Mouse (Mus musculus): Measurements from ENCODE around the gene Zfp683. TPM values are rescaled to one million over a fixed set of nuclear protein-coding genes. Genes with fewer than 3 reads are reported as not detected.

Zfp683 gene
- total and polyA plus RNA-seq, 2 experiments from 2014 or later, result not detected

- no peak within 1 kb of the TSS for H3K27ac ChIP-seq (ENCODE audit: low read depth)
- H3K4me3 ChIP-seq (ENCODE audit: low read depth, low read length), result peak within 1 kb of the TSS; percentile 6; the same call in 1 of the 2 replicates
- no peaks in the 10 kb centered on the region for H3K27me3 ChIP-seq (ENCODE audit: control insufficient read depth, insufficient read depth, low read length)
- no peak within 1 kb of the TSS for H3K9ac ChIP-seq (replicated peaks; ENCODE audit: low read depth, low read length)
- H3K4me2 ChIP-seq (ENCODE audit: low read depth, low read length), result peak within 1 kb of the TSS; percentile 19; the same call in 1 of the 2 replicates
- H3K36me3 ChIP-seq (replicated peaks; ENCODE audit: control insufficient read depth, insufficient read depth, low read length), result no peaks in the 10 kb centered on the region
- 69% methylated on average over 3 of the region's 3 CpGs for WGBS
- no peaks in the 10 kb centered on the region for H3K9me3 ChIP-seq (replicated peaks; ENCODE audit: control insufficient read depth, low read length)
- ATAC-seq (ENCODE audit: insufficient read depth, low read depth) (no peak), DNase-seq (ENCODE audit: low spot score) (no peak)
- TF ChIP-seq EP300 (IDR thresholded peaks at IDR 0.05; ENCODE audit: low read depth), result no peak
- TF ChIP-seq CTCF (IDR thresholded peaks at IDR 0.05; ENCODE audit: low read depth), result no peak
- no peaks in the 10 kb centered on the region for H3K4me1 ChIP-seq (ENCODE audit: control insufficient read depth, insufficient read depth)
Measured at GRCm38 (mm10) chr4:134094923-134095547, 41.4 kb downstream of the Zfp683 start, which contains the start of gene Cd52. Cd52 (minus strand) TSS chr4:134095082.

GRCm38 (mm10) chr4:134096120-134096519, 42.5 kb downstream of the Zfp683 start:
- TF ChIP-seq EP300 (IDR thresholded peaks at IDR 0.05; ENCODE audit: low read depth) (no peak), CTCF (IDR thresholded peaks at IDR 0.05; ENCODE audit: low read depth) (no peak)
- no peak overlapping the region for H3K4me2 ChIP-seq (ENCODE audit: low read depth, low read length)
- no peaks in the 10 kb centered on the region for H3K36me3 ChIP-seq (replicated peaks; ENCODE audit: control insufficient read depth, insufficient read depth, low read length)
- no peak overlapping the region for H3K4me3 ChIP-seq (ENCODE audit: low read depth, low read length)
- H3K4me1 ChIP-seq (ENCODE audit: control insufficient read depth, insufficient read depth), result no peaks in the 10 kb centered on the region
- H3K9me3 ChIP-seq (replicated peaks; ENCODE audit: control insufficient read depth, low read length), result no peaks in the 10 kb centered on the region
- no peak for DNase-seq (ENCODE audit: low spot score)
- H3K27me3 ChIP-seq (ENCODE audit: control insufficient read depth, insufficient read depth, low read length), result no peaks in the 10 kb centered on the region
- no peak overlapping the region for H3K27ac ChIP-seq (ENCODE audit: low read depth)
- H3K9ac ChIP-seq (replicated peaks; ENCODE audit: low read depth, low read length), result no peak overlapping the region
- 81% methylated on average over 3 of the region's 3 CpGs for WGBS
- no peak for ATAC-seq (ENCODE audit: insufficient read depth, low read depth)

GRCm38 (mm10) chr4:134097015-134097608, 43.5 kb downstream of the Zfp683 start:
- DNase-seq (ENCODE audit: low spot score), result no peak

GRCm38 (mm10) chr4:134098628-134099027, 45.0 kb downstream of the Zfp683 start:
- H3K27ac ChIP-seq (ENCODE audit: low read depth), result peak overlapping the region; percentile 15; the same call in 1 of the 2 replicates
- H3K27me3 ChIP-seq (ENCODE audit: control insufficient read depth, insufficient read depth, low read length), result no peaks in the 10 kb centered on the region
- H3K36me3 ChIP-seq (replicated peaks; ENCODE audit: control insufficient read depth, insufficient read depth, low read length), result no peaks in the 10 kb centered on the region
- H3K4me2 ChIP-seq (ENCODE audit: low read depth, low read length), result no peak overlapping the region
- H3K9ac ChIP-seq (replicated peaks; ENCODE audit: low read depth, low read length), result no peak overlapping the region
- H3K4me1 ChIP-seq (ENCODE audit: control insufficient read depth, insufficient read depth), result peaks cover 4% of the 10 kb centered on the region; the same call in 1 of the 2 replicates
- DNase-seq (ENCODE audit: low spot score) (no peak), ATAC-seq (ENCODE audit: insufficient read depth, low read depth) (no peak)
- H3K4me3 ChIP-seq (ENCODE audit: low read depth, low read length), result no peak overlapping the region
- WGBS, result 30% methylated on average over 8 of the region's 8 CpGs
- no peak for TF ChIP-seq CTCF (IDR thresholded peaks at IDR 0.05; ENCODE audit: low read depth)
- no peak for TF ChIP-seq EP300 (IDR thresholded peaks at IDR 0.05; ENCODE audit: low read depth)
- no peaks in the 10 kb centered on the region for H3K9me3 ChIP-seq (replicated peaks; ENCODE audit: control insufficient read depth, low read length)

More at GRCm38 (mm10) chr4:134097015-134097608, 43.5 kb downstream of the Zfp683 start:
- H3K9ac ChIP-seq (replicated peaks; ENCODE audit: low read depth, low read length), result no peak overlapping the region
- no peaks in the 10 kb centered on the region for H3K4me1 ChIP-seq (ENCODE audit: control insufficient read depth, insufficient read depth)
- no peak overlapping the region for H3K4me2 ChIP-seq (ENCODE audit: low read depth, low read length)
- peak overlapping the region; percentile 7; the same call in 1 of the 2 replicates for H3K27ac ChIP-seq (ENCODE audit: low read depth)
- no peak for TF ChIP-seq EP300 (IDR thresholded peaks at IDR 0.05; ENCODE audit: low read depth)
- no peak for TF ChIP-seq CTCF (IDR thresholded peaks at IDR 0.05; ENCODE audit: low read depth)
- H3K27me3 ChIP-seq (ENCODE audit: control insufficient read depth, insufficient read depth, low read length), result no peaks in the 10 kb centered on the region
- H3K4me3 ChIP-seq (ENCODE audit: low read depth, low read length), result no peak overlapping the region
- 69% methylated on average over 5 of the region's 5 CpGs for WGBS
- no peak for ATAC-seq (ENCODE audit: insufficient read depth, low read depth)
- H3K36me3 ChIP-seq (replicated peaks; ENCODE audit: control insufficient read depth, insufficient read depth, low read length), result no peaks in the 10 kb centered on the region
- no peaks in the 10 kb centered on the region for H3K9me3 ChIP-seq (replicated peaks; ENCODE audit: control insufficient read depth, low read length)

GRCm38 (mm10) chr4:134100245-134100644, 46.6 kb downstream of the Zfp683 start:
- H3K4me1 ChIP-seq (ENCODE audit: control insufficient read depth, insufficient read depth), result peaks cover 4% of the 10 kb centered on the region; the same call in 1 of the 2 replicates
- no peak for ATAC-seq (ENCODE audit: insufficient read depth, low read depth)
- no peak for DNase-seq (ENCODE audit: low spot score)
- H3K9ac ChIP-seq (replicated peaks; ENCODE audit: low read depth, low read length), result no peak overlapping the region
- WGBS, result 63% methylated on average over 4 of the region's 4 CpGs
- no peak overlapping the region for H3K27ac ChIP-seq (ENCODE audit: low read depth)
- H3K9me3 ChIP-seq (replicated peaks; ENCODE audit: control insufficient read depth, low read length), result no peaks in the 10 kb centered on the region
- H3K4me3 ChIP-seq (ENCODE audit: low read depth, low read length), result no peak overlapping the region
- H3K4me2 ChIP-seq (ENCODE audit: low read depth, low read length), result no peak overlapping the region
- TF ChIP-seq EP300 (IDR thresholded peaks at IDR 0.05; ENCODE audit: low read depth) (no peak), CTCF (IDR thresholded peaks at IDR 0.05; ENCODE audit: low read depth) (no peak)
- no peaks in the 10 kb centered on the region for H3K36me3 ChIP-seq (replicated peaks; ENCODE audit: control insufficient read depth, insufficient read depth, low read length)
- H3K27me3 ChIP-seq (ENCODE audit: control insufficient read depth, insufficient read depth, low read length), result no peaks in the 10 kb centered on the region

All from heart, postnatal 0 days (tissue).